Mouse (Mus musculus) hindbrain, embryonic 13.5 days (tissue): ENCODE measurements around the gene Catsper3. TPM values are rescaled to one million over a fixed set of nuclear protein-coding genes. Genes with fewer than 3 reads are reported as not detected.

Experiments
- ATAC-seq: fragments of 200-750 bp; cut with Nextera tagmentation; 2 replicates; pipeline ENCODE4 v1.8.0; 2017; ENCODE audit warnings: moderate TSS enrichment; ENCODE audit not compliant: low FRiP score
- H3K27ac ChIP-seq: fragments of 300-500 bp; sonication (generic); 2 replicates; pipeline ENCODE4 v1.5.1; 2015; ENCODE audit warnings: inconsistent platforms, mild to moderate bottlenecking, moderate library complexity
- H3K27me3 ChIP-seq: fragments of 300-500 bp; sonication (generic); 2 replicates; pipeline ENCODE4 v1.6.1; 2015; ENCODE audit warnings: mild to moderate bottlenecking, inconsistent platforms
- H3K36me3 ChIP-seq: fragments of 300-500 bp; sonication (generic); 2 replicates; pipeline ENCODE4 v1.6.1; 2015; ENCODE audit warnings: mild to moderate bottlenecking, inconsistent platforms
- H3K4me1 ChIP-seq: fragments of 300-500 bp; sonication (generic); replicated peaks from 2 replicates; pipeline ENCODE4 v1.6.1; 2015; ENCODE audit warnings: inconsistent platforms
- H3K4me2 ChIP-seq: fragments of 300-500 bp; sonication (generic); 2 replicates; pipeline ENCODE4 v1.6.1; 2015; ENCODE audit warnings: inconsistent platforms, mild to moderate bottlenecking, moderate library complexity
- H3K4me3 ChIP-seq: fragments of 300-500 bp; sonication (generic); 2 replicates; pipeline ENCODE4 v1.5.1; 2015; ENCODE audit warnings: mild to moderate bottlenecking, inconsistent platforms
- H3K9ac ChIP-seq: fragments of 300-500 bp; sonication (generic); 2 replicates; pipeline ENCODE4 v1.6.1; 2015; ENCODE audit warnings: mild to moderate bottlenecking, inconsistent platforms
- H3K9me3 ChIP-seq: fragments of 300-500 bp; sonication (generic); 2 replicates; pipeline ENCODE4 v1.6.1; 2016; ENCODE audit warnings: inconsistent platforms
- WGBS: fragments of 180-500 bp; shearing (Covaris S2); methylation state at CpG from one replicate; pipeline ENCODE4 v1.1.7; 2015; 5-methylcytosine and 5-hydroxymethylcytosine counted together
- polyA plus RNA-seq: library from polyadenylated mRNA; unstranded; fragments of >200 nt; fragmentation: Nextera tagmentation; extraction: Ambion mirVana; gene quantifications from 2 replicates; pipeline ENCODE4 v1.2.1, GENCODE M21; 2015

Gene Catsper3
- polyA plus RNA-seq, 1 experiment from 2014 or later: not detected

DNA sequence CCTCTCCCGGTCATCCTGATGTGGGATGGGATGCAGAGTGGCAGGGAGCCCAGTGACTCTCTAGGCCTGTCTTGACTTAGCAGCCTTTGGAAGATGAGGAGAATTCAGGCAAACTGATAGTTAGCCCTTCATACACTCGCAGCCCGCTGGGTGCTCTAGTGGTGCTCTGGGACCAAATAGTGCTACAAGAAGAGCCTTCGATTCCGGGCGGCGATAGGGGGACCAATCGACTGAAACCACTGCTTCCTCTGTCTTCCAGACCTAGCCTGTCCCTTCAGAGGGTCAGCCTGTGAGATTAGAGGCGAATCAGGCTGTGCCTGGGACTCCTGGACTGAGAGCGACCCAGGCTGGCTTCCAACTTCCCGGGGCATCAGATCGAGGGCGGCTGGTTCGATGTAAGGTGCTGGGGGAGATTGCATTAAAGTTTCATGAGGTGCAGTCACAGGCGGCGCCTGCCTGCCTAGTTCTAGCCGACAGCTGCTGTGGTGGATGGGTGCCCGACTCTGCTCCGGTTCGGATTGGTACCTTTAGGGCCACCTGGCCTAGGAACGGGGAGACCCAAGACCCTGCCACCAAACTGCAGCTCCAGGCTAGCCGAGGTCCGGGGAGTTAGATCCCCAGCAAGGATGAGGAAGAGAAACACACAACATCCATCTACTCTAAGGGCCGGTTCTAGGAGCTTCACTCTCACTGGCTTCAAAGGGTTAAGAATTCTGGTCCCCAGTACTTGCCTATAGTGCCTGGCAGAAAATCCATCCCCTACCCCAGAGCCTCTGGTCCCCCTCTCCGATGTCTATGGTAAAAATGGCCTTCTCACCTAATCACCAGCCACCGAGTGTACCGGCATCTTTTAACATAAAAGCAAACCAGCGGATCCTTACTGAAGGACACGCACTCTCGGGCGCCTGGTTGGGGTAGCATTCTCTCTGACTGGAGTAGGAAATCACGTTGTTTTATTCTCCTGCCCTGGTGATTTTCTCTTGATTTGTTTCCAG, 52.7 kb downstream of the Catsper3 start:
- Histone ChIP-seq H3K4me3 (no peak overlapping the region), H3K4me1 (peaks cover 20% of the 10 kb centered on the region), H3K27me3 (peaks cover 100% of the 10 kb centered on the region), H3K36me3 (no peaks in the 10 kb centered on the region), H3K9me3 (no peaks in the 10 kb centered on the region; the same call in 1 of the 2 replicates), H3K4me2 (no peak overlapping the region), H3K27ac (no peak overlapping the region), H3K9ac (no peak overlapping the region)
- WGBS: under 1% methylated on average over 32 of the region's 32 CpGs
- no peak for ATAC-seq

- peaks cover 20% of the 10 kb centered on the region for H3K4me1 ChIP-seq
- ATAC-seq: no peak
- WGBS: 10% methylated on average over 14 of the region's 14 CpGs
- peaks cover 95% of the 10 kb centered on the region for H3K27me3 ChIP-seq
- no peaks in the 10 kb centered on the region for H3K36me3 ChIP-seq
- H3K4me3 ChIP-seq: no peak overlapping the region
- H3K4me2 ChIP-seq: no peak overlapping the region
- no peak overlapping the region for H3K27ac ChIP-seq
- no peak overlapping the region for H3K9ac ChIP-seq
- peaks cover 5% of the 10 kb centered on the region; the same call in 1 of the 2 replicates for H3K9me3 ChIP-seq
These were observed 55.9 kb downstream of the Catsper3 start for GRCm38 (mm10) chr13:55840223-55840622.

DNA sequence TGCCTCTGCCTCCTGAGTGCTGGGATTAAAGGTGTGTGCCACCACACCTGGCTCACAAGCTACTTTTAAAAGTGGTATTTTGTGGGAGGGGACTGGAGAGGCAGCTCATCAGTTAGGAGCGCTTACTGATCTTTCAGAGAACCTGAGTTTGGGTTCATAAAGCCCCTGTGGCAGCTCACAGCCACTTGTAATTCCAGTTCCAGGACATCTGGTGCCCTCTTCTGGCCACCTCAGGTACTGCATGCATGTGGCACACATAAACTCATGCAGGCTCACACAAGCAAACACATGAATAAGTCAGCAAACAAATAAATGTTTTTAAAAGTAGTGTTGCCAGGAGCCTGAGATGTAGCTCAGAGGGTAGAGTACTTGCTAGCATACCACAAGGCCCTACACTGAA, 59.3 kb downstream of the Catsper3 start:
- WGBS: 96% methylated on average over 1 of the region's 1 CpGs
- ATAC-seq: no peak

DNA sequence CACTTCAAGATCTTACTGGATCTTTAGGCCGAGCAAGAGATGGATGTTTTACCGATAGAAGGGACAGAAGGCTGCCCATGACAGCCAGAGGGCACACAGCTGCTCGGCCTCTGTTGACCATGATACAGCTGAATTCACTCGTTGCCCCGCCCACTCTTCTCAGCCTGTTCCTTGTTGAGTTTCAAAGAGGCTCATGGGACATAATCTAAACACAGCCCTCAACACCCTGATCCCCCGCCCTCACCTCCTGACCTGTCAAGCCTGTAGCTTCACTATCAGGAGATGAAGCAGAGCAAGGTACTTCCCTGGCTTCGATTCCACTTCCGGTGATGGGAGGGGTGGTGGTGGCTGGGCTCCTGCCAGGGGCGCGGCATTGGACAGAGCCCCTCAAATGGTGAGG, 63.4 kb downstream of the Catsper3 start:
- peaks cover 90% of the 10 kb centered on the region for H3K27me3 ChIP-seq
- H3K4me2 ChIP-seq: no peak overlapping the region
- ATAC-seq: no peak
- H3K9ac ChIP-seq: no peak overlapping the region
- H3K36me3 ChIP-seq: no peaks in the 10 kb centered on the region
- no peak overlapping the region for H3K27ac ChIP-seq
- 67% methylated on average over 10 of the region's 10 CpGs for WGBS
- no peak overlapping the region for H3K4me3 ChIP-seq
- H3K9me3 ChIP-seq: peaks cover 5% of the 10 kb centered on the region; the same call in 1 of the 2 replicates
- peaks cover 17% of the 10 kb centered on the region for H3K4me1 ChIP-seq

More for the DNA sequence above, 59.3 kb downstream of the Catsper3 start:
- H3K36me3 ChIP-seq: no peaks in the 10 kb centered on the region
- no peak overlapping the region for H3K4me3 ChIP-seq
- no peak overlapping the region for H3K27ac ChIP-seq
- peaks cover 95% of the 10 kb centered on the region for H3K27me3 ChIP-seq
- no peak overlapping the region for H3K4me2 ChIP-seq
- H3K9ac ChIP-seq: no peak overlapping the region
- peaks cover 5% of the 10 kb centered on the region; the same call in 1 of the 2 replicates for H3K9me3 ChIP-seq
- peaks cover 26% of the 10 kb centered on the region for H3K4me1 ChIP-seq

GRCm38 (mm10) chr13:55848604-55849190, 64.3 kb downstream of the Catsper3 start:
- no peak overlapping the region for H3K27ac ChIP-seq
- ATAC-seq: no peak
- WGBS: 52% methylated on average over 13 of the region's 13 CpGs

DNA sequence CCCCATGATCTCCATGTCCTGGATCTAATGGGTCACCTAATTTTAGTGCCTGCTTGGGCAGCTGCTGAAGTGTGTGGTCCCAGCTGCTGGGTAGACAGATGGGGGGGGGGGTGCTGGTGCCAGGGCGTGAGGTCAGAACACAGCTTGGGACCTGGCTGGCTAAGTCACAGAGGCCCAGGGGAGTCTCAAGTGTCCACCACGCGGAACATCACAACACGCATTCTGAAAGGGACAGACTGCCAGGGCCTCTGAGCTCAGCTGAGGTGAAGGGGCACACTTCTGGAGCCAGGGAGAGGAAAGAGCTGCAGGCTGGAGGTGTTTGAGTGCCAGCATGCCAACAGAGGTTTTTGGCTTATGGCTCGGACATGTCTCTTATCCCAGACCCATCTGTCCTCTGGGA, 66.4 kb downstream of the Catsper3 start:
- no peaks in the 10 kb centered on the region for H3K36me3 ChIP-seq
- H3K9me3 ChIP-seq: no peaks in the 10 kb centered on the region
- H3K27me3 ChIP-seq: peaks cover 95% of the 10 kb centered on the region
- H3K9ac ChIP-seq: no peak overlapping the region
- no peak overlapping the region for H3K4me3 ChIP-seq
- no peak overlapping the region for H3K27ac ChIP-seq
- no peak for ATAC-seq
- no peak overlapping the region for H3K4me2 ChIP-seq
- peaks cover 17% of the 10 kb centered on the region for H3K4me1 ChIP-seq
- 71% methylated on average over 5 of the region's 5 CpGs for WGBS

More at GRCm38 (mm10) chr13:55848604-55849190, 64.3 kb downstream of the Catsper3 start:
- Histone ChIP-seq H3K4me2 (no peak overlapping the region), H3K36me3 (no peaks in the 10 kb centered on the region), H3K4me3 (no peak overlapping the region), H3K9me3 (peaks cover 3% of the 10 kb centered on the region; the same call in 1 of the 2 replicates), H3K4me1 (peaks cover 17% of the 10 kb centered on the region), H3K9ac (no peak overlapping the region), H3K27me3 (peaks cover 93% of the 10 kb centered on the region)

DNA sequence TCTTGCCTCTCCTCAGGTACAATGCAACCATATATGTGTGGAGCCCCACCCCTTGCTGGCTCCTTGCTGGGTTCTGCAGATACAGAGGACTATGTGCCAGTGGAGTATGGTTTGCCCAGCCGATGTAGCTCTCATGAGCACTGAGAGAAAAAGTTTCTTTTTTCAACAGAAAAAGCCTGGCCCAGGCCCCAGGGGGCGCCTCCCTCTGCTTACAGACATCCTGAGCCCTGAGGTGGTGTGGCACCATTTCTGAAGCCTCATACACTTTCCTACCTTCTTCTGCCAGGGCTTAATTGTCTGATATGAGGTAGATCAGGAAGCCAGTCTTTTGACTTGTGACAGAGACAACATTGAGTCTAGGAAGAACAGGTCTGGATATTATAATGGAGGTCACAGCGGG, 67.8 kb downstream of the Catsper3 start:
- WGBS: 71% methylated on average over 3 of the region's 3 CpGs
- Histone ChIP-seq H3K27ac (no peak overlapping the region), H3K27me3 (peaks cover 95% of the 10 kb centered on the region), H3K9me3 (no peaks in the 10 kb centered on the region), H3K4me2 (no peak overlapping the region), H3K4me1 (peaks cover 17% of the 10 kb centered on the region), H3K4me3 (no peak overlapping the region), H3K9ac (no peak overlapping the region), H3K36me3 (no peaks in the 10 kb centered on the region)
- ATAC-seq: no peak

DNA sequence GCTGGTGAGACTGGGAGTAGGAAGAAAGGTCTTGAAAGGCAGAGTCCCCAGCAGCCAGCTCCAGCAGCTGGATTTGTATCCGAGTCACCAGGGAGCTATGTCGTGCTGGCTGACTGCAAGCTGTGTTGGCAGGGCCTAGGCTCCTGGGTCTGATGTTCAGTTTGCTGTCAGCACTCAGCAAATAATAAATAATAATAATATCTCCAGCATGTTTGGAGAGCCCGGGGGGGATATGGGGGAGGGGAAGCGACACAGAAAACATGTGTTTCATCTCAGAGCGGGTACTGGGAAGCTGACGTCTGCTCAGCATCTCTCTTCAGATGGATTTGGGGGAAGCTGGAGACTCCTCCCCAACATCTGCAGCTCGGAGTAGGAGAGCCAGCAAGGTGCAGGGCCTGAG, 71.4 kb downstream of the Catsper3 start:
- no peak overlapping the region for H3K27ac ChIP-seq
- peaks cover 5% of the 10 kb centered on the region for H3K4me1 ChIP-seq
- H3K36me3 ChIP-seq: no peaks in the 10 kb centered on the region
- H3K27me3 ChIP-seq: peaks cover 99% of the 10 kb centered on the region
- no peak for ATAC-seq
- H3K9me3 ChIP-seq: no peaks in the 10 kb centered on the region
- no peak overlapping the region for H3K4me3 ChIP-seq
- H3K4me2 ChIP-seq: no peak overlapping the region
- 67% methylated on average over 7 of the region's 7 CpGs for WGBS
- H3K9ac ChIP-seq: no peak overlapping the region

GRCm38 (mm10) chr13:55858463-55858862, 74.1 kb downstream of the Catsper3 start:
- H3K9me3 ChIP-seq: no peaks in the 10 kb centered on the region
- WGBS: 92% methylated on average over 5 of the region's 5 CpGs

More at GRCm38 (mm10) chr13:55858463-55858862, 74.1 kb downstream of the Catsper3 start:
- H3K4me2 ChIP-seq: no peak overlapping the region
- no peak overlapping the region for H3K4me3 ChIP-seq
- H3K27ac ChIP-seq: no peak overlapping the region
- H3K36me3 ChIP-seq: no peaks in the 10 kb centered on the region
- H3K4me1 ChIP-seq: peaks cover 5% of the 10 kb centered on the region
- peaks cover 96% of the 10 kb centered on the region for H3K27me3 ChIP-seq
- H3K9ac ChIP-seq: no peak overlapping the region
- ATAC-seq: no peak

Other genes starting within 250 kb of the Catsper3 start
- gene Ddx41, start 247.9 kb upstream of the Catsper3 start, polyA plus RNA-seq: 55.6 and 55.9 TPM in 2 replicates
- gene Fam193b, start 213.4 kb upstream of the Catsper3 start, polyA plus RNA-seq: 57.0 and 57.1 TPM in 2 replicates
- gene Tmed9, start 210.8 kb upstream of the Catsper3 start, polyA plus RNA-seq: 112 and 114 TPM in 2 replicates
- gene B4galt7, start 184.7 kb upstream of the Catsper3 start, polyA plus RNA-seq: 44.8 and 49.8 TPM in 2 replicates
- gene Caml, start 161.6 kb upstream of the Catsper3 start, polyA plus RNA-seq: 101 and 105 TPM in 2 replicates
- 29.6 and 30.6 TPM in 2 replicates for gene Ddx46, start 149.5 kb upstream of the Catsper3 start, polyA plus RNA-seq
- 67.5 and 70.8 TPM in 2 replicates for gene B230219D22Rik, start 91.4 kb upstream of the Catsper3 start, polyA plus RNA-seq
- 141 and 142 TPM in 2 replicates for gene Txndc15, start 69.9 kb upstream of the Catsper3 start, polyA plus RNA-seq
- gene Pcbd2, start 57.2 kb upstream of the Catsper3 start, polyA plus RNA-seq: 23.3 and 26.0 TPM in 2 replicates
- gene Pitx1, start 51.6 kb downstream of the Catsper3 start, polyA plus RNA-seq: 0.22 and 1.3 TPM in 2 replicates